Mouse (Mus musculus) kidney, adult 2 months (tissue): ENCODE results near the gene Rad9a.

Experiments used
- CTCF ChIP-seq: fragments of 200-500 bp; conservative IDR thresholded peaks from 2 replicates; pipeline ENCODE4 v1.5.1; 2011; ENCODE audit warnings: low read depth, mild to moderate bottlenecking, control low read depth, low read length, moderate library complexity, mixed read lengths; ENCODE audit not compliant: insufficient read depth, insufficient read length
- POLR2A ChIP-seq: fragments of 200-500 bp; IDR thresholded peaks from one replicate; pipeline ENCODE4 v1.6.1; 2011; ENCODE audit warnings: low read depth, low read length, control low read depth

DNA sequence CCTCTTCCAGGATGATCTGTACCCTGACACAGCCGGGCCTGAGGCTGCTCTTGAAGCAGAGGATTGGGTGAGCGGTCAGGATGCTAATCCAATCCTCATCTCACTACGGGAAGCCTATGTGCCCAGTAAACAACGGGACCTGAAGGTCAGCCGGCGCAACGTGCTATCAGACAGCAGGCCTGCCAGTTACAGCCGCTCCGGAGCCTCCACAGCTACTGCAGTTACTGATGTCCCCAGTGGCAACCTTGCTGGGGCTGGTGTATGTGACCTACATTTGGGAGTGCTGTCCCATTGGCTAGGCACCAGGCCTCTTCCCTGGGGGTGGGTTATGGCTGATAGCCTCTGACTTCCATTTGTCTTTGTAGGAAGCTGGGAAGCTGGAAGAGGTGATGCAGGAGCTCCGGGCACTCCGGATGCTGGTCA, 48.2 kb downstream of the Rad9a start, which contains the start of gene Ptprcap:
- no peak for TF ChIP-seq POLR2A
- TF ChIP-seq CTCF, result no peak
